Mouse (Mus musculus) forebrain, embryonic 12.5 days (tissue): ENCODE measurements at regions not wholly inside any gene's neighbourhood (a gene's known extent, or its start where the extent isn't known, plus 50 kb on each side); places are given as distances from the start of the nearest gene placed in this dataset.
A peak's percentile ranks its signal among the peaks of the same experiment; 100 is the strongest.

Source experiments
- ATAC-seq: fragments of 200-750 bp; cut with Nextera tagmentation; 2 replicates; pipeline ENCODE4 v1.8.0; 2017; ENCODE audit warnings: moderate TSS enrichment; ENCODE audit not compliant: low FRiP score
- H3K27ac ChIP-seq: fragments of 300-500 bp; sonication (generic); 2 replicates; pipeline ENCODE4 v1.5.1; 2016; ENCODE audit warnings: mild to moderate bottlenecking
- H3K27me3 ChIP-seq: fragments of 300-500 bp; sonication (generic); 2 replicates; pipeline ENCODE4 v1.6.1; 2016; ENCODE audit warnings: mild to moderate bottlenecking
- H3K36me3 ChIP-seq: fragments of 300-500 bp; sonication (generic); replicated peaks from 2 replicates; pipeline ENCODE4 v1.6.1; 2016; ENCODE audit warnings: mild to moderate bottlenecking
- H3K4me1 ChIP-seq: fragments of 300-500 bp; sonication (generic); 2 replicates; pipeline ENCODE4 v1.6.1; 2016
- H3K4me2 ChIP-seq: fragments of 300-500 bp; sonication (generic); 2 replicates; pipeline ENCODE4 v1.6.1; 2016; ENCODE audit warnings: mild to moderate bottlenecking, moderate library complexity
- H3K4me3 ChIP-seq: fragments of 300-500 bp; sonication (generic); replicated peaks from 2 replicates; pipeline ENCODE4 v1.5.1; 2016; ENCODE audit warnings: mild to moderate bottlenecking
- H3K9ac ChIP-seq: fragments of 300-500 bp; sonication (generic); 2 replicates; pipeline ENCODE4 v1.6.1; 2016; ENCODE audit warnings: mild to moderate bottlenecking
- H3K9me3 ChIP-seq: fragments of 300-500 bp; sonication (generic); 2 replicates; pipeline ENCODE4 v1.6.1; 2016
- WGBS: fragments of 180-500 bp; shearing (Covaris S2); methylation state at CpG from one replicate; pipeline ENCODE4 v1.1.7; 2016; 5-methylcytosine and 5-hydroxymethylcytosine counted together

DNA sequence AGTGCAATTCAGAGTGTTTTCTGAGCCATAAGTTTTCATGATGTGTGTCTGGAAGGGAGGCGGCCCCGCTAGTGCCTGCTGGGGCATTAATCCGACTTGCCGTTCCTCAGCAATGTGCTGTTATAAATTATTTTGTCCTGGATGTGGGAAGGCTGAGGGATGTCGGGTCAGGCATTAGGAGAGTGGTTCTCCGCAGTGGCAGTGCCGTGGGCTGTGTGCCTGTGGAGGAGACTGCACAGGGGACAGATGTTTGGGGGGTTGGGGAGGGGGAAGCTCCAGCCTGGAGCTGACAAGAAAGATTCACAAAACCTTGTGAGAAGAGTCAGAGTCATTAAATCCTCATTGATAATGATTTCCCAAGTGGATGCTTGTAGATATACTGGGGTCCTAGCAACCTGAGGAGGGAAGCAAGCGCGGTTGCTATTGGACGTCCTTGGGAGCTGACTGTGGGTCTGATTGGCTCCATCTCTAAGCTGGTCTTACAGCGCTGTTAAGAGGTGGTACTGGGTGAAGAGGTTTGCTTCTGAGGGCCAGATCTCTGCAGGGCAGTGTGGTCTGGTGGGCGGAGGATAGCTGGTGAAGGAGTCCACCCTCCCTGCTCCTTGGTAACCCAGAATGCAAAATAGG, 234.5 kb downstream of the Uaca start:
- H3K27me3 ChIP-seq, result peaks cover 14% of the 10 kb centered on the region; the same call in 1 of the 2 replicates
- no peak overlapping the region for H3K27ac ChIP-seq

DNA sequence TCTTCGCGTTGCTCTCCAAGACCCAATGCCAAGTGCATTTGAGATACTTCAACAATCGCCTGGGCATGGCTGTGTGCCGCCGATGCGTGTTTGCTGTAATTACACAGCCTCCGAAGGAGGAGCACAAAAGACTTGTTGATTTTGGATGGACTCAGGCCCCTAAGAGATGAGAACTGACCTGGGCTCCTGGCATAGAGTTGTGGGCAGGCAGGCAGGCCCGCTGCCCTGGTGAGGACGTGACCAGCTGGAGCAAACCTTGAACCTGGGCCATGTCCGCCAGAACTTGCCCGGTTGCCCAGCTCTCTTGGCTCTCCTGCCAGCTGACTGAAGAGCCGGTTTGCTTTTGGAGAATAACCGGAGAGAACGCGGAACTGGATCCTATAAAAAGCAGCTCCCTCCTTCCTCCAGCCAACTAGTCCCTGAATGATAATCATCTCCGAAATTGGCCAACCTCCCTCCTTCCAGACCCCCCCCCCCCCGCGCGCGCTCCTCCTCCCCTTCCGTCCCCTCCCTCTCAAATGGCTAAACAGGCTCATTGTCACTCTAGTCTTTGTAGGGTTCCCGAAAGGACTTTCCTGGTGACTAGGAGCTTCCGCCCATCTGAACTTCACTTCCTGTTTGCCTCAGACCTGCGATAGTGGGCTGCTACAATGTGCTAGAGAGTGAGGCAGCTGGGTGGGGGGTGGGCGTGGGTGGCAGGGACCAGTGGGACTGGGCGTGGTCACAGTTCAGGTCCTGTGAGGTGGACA, 237.5 kb downstream of the Uaca start:
- H3K27me3 ChIP-seq, result peaks cover 9% of the 10 kb centered on the region; the same call in 1 of the 2 replicates
- H3K9me3 ChIP-seq, result no peaks in the 10 kb centered on the region
- H3K4me1 ChIP-seq, result peaks cover 3% of the 10 kb centered on the region
- H3K27ac ChIP-seq, result no peak overlapping the region
- no peak overlapping the region for H3K4me2 ChIP-seq
- no peak overlapping the region for H3K9ac ChIP-seq
- H3K36me3 ChIP-seq, result no peaks in the 10 kb centered on the region
- no peak for ATAC-seq
- H3K4me3 ChIP-seq, result no peak overlapping the region
- 80% methylated on average over 26 of the region's 26 CpGs for WGBS

More for the DNA sequence above, 234.5 kb downstream of the Uaca start:
- 72% methylated on average over 12 of the region's 12 CpGs for WGBS
- H3K4me1 ChIP-seq, result peaks cover 3% of the 10 kb centered on the region
- H3K4me3 ChIP-seq, result no peak overlapping the region
- H3K9ac ChIP-seq, result no peak overlapping the region
- ATAC-seq, result no peak; the same call in 1 of the 2 replicates
- no peaks in the 10 kb centered on the region for H3K9me3 ChIP-seq
- H3K36me3 ChIP-seq, result no peaks in the 10 kb centered on the region
- no peak overlapping the region for H3K4me2 ChIP-seq

DNA sequence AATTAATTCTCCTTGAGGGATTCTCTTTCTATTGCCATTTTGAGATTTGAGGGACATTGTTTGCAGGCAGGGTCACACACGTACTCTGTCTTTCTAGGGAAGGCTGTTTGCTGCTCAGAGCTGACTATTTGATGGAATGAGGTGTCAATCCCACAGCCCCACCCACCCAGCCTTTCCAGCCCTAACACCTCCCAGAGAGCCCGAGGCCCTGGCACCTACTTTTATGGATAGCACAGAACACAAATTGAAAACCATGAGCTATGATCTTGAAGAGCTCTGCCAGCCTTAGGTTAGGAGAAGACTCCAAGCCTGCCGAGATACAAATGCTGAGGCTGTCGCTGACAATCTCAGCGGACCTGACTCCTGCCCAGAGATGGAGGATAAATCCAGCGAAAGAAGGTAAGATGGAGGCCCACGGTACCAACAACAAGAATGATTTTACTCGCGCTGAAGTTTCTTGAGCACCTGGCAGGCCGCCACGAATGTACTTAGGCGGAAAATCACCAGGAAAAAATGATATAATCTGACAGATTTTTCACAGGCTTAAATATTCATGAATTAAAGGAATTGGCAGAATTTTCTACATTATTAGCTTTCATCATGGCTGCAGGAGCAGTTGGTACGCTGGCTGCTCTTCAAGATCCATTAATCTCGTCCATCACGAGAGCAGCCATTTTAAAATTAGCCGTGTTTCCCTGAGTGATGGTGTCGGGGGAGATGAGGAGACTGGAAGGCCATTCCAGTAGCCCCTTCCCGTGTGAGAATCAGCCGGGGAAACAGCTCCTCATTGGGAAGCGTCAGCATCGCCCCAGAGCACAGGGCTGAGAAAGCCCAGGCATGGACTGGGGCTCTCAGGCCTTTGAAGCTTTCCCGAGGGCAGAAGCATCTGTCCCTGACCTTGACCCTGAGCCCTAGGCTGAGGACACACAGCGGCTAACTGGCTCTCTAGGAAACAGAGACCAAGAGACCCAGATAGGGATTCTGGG, 238.4 kb downstream of the Uaca start:
- no peaks in the 10 kb centered on the region for H3K36me3 ChIP-seq
- no peak overlapping the region for H3K9ac ChIP-seq
- H3K27ac ChIP-seq, result no peak overlapping the region
- H3K4me2 ChIP-seq, result no peak overlapping the region
- H3K9me3 ChIP-seq, result no peaks in the 10 kb centered on the region
- H3K4me1 ChIP-seq, result peaks cover 3% of the 10 kb centered on the region
- ATAC-seq, result no peak
- 82% methylated on average over 23 of the region's 23 CpGs for WGBS
- peaks cover 4% of the 10 kb centered on the region; the same call in 1 of the 2 replicates for H3K27me3 ChIP-seq
- no peak overlapping the region for H3K4me3 ChIP-seq

DNA sequence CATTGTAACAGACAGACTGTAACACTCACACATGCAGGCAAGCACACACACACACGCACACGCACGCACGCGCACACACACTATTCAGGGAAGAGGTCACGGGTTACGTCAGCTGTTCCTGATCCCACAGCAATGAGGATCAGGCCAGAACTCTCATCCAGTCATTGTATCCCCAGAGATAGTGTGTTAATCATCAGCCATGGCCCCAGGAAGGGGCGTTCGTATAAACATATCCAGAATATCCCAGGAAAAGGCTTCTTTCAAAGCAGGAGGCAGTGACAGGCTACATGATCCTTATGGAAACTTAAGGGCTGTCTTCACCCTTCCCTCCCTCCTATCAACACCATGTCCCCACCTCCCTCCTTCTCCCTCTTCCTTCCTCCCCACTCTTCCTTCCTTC, 239.3 kb downstream of the Uaca start:
- peaks cover 6% of the 10 kb centered on the region for H3K27me3 ChIP-seq
- H3K27ac ChIP-seq, result no peak overlapping the region
- H3K9ac ChIP-seq, result no peak overlapping the region
- H3K9me3 ChIP-seq, result no peaks in the 10 kb centered on the region
- no peaks in the 10 kb centered on the region for H3K36me3 ChIP-seq
- WGBS, result 88% methylated on average over 9 of the region's 9 CpGs
- H3K4me3 ChIP-seq, result no peak overlapping the region
- H3K4me2 ChIP-seq, result no peak overlapping the region
- no peak for ATAC-seq
- peaks cover 8% of the 10 kb centered on the region for H3K4me1 ChIP-seq

DNA sequence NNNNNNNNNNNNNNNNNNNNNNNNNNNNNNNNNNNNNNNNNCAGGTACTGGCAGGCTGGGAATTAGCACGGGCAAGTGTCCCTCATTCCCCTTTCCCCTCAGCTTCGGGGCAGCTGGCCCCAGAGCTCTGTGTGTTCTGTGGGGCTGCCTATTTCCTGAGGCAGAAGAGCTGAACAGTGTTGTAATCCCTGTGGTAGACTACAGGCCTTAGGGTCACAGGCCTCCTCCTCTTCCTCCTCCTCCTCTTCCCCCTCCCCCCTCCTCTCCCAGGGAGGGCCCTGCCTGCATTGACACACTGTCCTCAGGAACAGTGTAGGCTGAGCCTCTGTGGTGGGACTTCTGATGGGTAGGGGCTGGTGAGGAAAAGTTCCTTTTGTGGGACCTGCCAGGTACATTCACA, 247.7 kb downstream of the Uaca start:
- no peaks in the 10 kb centered on the region for H3K9me3 ChIP-seq
- H3K4me1 ChIP-seq, result peaks cover 33% of the 10 kb centered on the region
- no peak overlapping the region for H3K27ac ChIP-seq
- peak overlapping the region; percentile 17; the same call in 1 of the 2 replicates for H3K9ac ChIP-seq
- 46% methylated on average over 2 of the region's 2 CpGs for WGBS
- no peak for ATAC-seq
- H3K4me2 ChIP-seq, result no peak overlapping the region
- H3K36me3 ChIP-seq, result no peaks in the 10 kb centered on the region
- peaks cover 36% of the 10 kb centered on the region for H3K27me3 ChIP-seq
- H3K4me3 ChIP-seq, result no peak overlapping the region

DNA sequence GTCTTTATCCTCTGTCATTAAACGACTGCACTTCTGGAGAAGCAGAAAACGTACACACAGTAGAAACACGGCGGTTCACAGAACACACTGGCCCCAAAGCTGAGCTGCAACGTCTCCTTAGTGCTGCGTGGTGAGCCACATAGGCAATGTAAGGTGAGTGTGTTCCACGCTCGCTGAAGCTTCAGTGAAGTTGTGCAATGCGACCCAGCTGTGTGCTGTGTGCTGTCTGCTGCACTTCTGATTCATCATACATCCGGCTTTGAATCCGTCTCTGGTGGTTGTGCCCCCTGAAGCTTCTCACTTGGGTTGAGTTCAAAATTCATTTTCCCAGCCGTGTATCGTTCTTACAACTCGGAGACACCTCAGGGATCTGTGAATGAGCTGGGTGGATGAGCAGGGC, 250.6 kb downstream of the Uaca start:
- H3K27ac ChIP-seq, result no peak overlapping the region; the same call in 1 of the 2 replicates
- ATAC-seq, result no peak
- whole genome bisulfite sequencing, result 87% methylated on average over 14 of the region's 14 CpGs
- no peaks in the 10 kb centered on the region for H3K36me3 ChIP-seq
- H3K4me2 ChIP-seq, result no peak overlapping the region
- no peak overlapping the region for H3K4me3 ChIP-seq
- H3K9ac ChIP-seq, result no peak overlapping the region
- H3K9me3 ChIP-seq, result no peaks in the 10 kb centered on the region
- peaks cover 23% of the 10 kb centered on the region for H3K4me1 ChIP-seq
- peaks cover 59% of the 10 kb centered on the region for H3K27me3 ChIP-seq

DNA sequence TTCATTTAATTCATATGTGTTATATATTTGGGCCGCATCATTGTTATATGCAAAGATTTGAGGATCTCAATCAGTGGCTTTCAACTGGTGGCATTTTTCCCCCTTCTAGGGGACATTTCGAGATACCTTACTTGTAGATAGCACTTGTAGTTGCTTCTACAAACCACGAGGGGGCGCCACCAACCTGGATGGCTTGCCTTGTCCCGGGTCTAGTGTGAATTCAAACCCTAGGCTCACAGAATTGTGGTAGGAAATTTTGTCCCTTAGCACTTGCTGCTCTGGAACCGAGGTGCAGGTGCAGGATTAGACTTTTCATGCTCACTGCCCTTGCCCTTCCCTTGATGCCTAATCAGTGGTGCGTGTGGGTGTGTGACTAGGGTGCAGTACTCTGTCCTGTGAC, 252.2 kb downstream of the Uaca start:
- ATAC-seq, result no peak
- H3K27me3 ChIP-seq, result peaks cover 58% of the 10 kb centered on the region
- WGBS, result 21% methylated on average over 7 of the region's 7 CpGs
- no peaks in the 10 kb centered on the region for H3K9me3 ChIP-seq
- no peak overlapping the region for H3K4me3 ChIP-seq
- peaks cover 17% of the 10 kb centered on the region for H3K4me1 ChIP-seq
- H3K4me2 ChIP-seq, result no peak overlapping the region
- H3K36me3 ChIP-seq, result no peaks in the 10 kb centered on the region
- H3K9ac ChIP-seq, result no peak overlapping the region
- no peak overlapping the region for H3K27ac ChIP-seq

DNA sequence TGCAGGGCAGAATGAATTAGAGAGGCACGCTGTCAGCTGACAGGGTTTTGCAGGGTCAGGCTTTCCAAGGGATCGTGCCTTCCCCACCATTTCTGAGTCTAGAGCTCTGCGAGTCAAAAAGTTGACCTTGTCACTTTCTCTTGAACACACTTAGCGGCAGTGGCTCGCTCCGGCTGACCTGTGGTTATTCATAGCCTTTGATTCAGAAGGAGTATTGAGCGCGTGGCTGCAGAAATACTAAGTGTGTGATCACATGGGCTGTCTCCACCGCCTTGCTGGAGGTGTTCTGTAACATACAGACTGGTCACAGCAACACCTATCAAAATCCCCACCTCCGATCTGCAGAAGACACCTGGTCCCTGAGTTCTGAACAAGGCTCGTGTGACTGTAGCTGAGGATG, 252.9 kb downstream of the Uaca start:
- no peak for ATAC-seq
- H3K9me3 ChIP-seq, result no peaks in the 10 kb centered on the region
- WGBS, result 75% methylated on average over 11 of the region's 11 CpGs

DNA sequence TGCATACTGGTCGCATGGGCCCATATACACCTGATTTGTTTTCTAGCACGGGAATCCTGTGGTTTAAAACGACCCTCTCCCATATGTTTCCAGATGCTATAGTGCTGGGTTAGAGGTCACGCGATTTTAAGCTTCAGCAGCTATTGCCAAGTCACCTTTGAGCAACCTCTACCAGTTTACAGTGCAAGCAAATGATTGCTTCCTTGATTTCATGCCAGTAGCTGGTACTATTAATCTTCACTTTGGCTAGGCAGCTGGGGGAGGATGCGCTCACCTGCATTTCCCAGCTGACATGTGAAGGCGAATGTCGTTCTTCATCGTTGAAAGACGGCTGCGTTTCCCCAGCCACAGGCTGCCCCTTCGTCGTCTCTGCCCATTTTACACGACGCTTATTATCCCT, 254.2 kb downstream of the Uaca start:
- WGBS, result 87% methylated on average over 15 of the region's 15 CpGs
- H3K9me3 ChIP-seq, result no peaks in the 10 kb centered on the region
- peaks cover 49% of the 10 kb centered on the region for H3K27me3 ChIP-seq
- H3K4me3 ChIP-seq, result no peak overlapping the region
- no peak for ATAC-seq
- no peak overlapping the region for H3K27ac ChIP-seq
- no peaks in the 10 kb centered on the region for H3K36me3 ChIP-seq
- H3K4me2 ChIP-seq, result no peak overlapping the region
- H3K4me1 ChIP-seq, result peaks cover 5% of the 10 kb centered on the region; the same call in 1 of the 2 replicates
- H3K9ac ChIP-seq, result no peak overlapping the region

More for the DNA sequence above, 252.9 kb downstream of the Uaca start:
- peaks cover 52% of the 10 kb centered on the region for H3K27me3 ChIP-seq
- H3K4me2 ChIP-seq, result no peak overlapping the region
- H3K4me3 ChIP-seq, result no peak overlapping the region
- peaks cover 9% of the 10 kb centered on the region for H3K4me1 ChIP-seq
- H3K9ac ChIP-seq, result no peak overlapping the region
- no peak overlapping the region for H3K27ac ChIP-seq
- H3K36me3 ChIP-seq, result no peaks in the 10 kb centered on the region

DNA sequence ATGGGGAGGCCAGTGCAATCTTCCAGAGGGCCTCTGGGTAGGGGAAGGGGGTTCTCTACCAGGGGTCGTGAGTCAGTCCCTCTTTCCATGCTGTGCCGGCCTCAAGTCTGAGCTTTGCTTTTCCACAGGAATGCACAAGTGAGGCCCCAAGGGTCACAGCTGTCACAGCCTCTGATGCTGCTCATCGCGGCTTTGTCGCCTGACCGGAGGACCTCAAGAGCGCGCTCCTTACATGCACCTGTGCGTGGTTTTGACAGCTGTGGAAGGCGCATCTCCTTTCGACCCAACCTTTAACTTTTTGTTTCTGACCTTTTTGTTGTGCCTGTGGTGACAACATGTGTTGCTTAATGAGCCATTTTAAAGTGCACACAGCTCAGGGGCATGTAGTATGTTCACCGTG, 258.3 kb downstream of the Uaca start:
- 91% methylated on average over 12 of the region's 12 CpGs for WGBS
- Histone ChIP-seq H3K4me2 (no peak overlapping the region), H3K36me3 (no peaks in the 10 kb centered on the region), H3K4me1 (peaks cover 20% of the 10 kb centered on the region), H3K9ac (no peak overlapping the region), H3K27me3 (peaks cover 55% of the 10 kb centered on the region), H3K27ac (no peak overlapping the region), H3K9me3 (no peaks in the 10 kb centered on the region), H3K4me3 (no peak overlapping the region)
- ATAC-seq, result no peak

DNA sequence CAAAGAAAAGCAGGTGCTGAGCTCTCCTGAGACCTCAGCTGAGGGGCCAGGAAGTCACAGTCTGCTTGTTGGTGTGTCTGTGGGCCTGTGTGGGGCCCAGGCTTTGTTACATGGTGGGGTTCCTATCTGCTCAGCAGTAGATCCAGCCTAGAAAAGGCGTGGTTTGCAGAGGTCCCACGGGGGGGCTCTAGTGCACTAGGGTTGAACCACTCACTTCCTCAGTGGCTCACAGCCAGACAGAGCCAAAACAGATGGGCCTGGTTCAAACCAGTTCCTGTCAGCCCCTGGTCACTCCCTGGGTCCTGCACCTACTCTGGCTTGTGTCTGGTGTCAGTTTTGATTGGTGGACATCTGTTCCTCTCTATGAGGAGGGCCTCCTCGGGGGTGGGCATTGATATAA, 260.1 kb downstream of the Uaca start:
- no peak overlapping the region for H3K9ac ChIP-seq
- no peak overlapping the region for H3K27ac ChIP-seq
- no peak overlapping the region for H3K4me2 ChIP-seq
- no peaks in the 10 kb centered on the region for H3K36me3 ChIP-seq
- peaks cover 48% of the 10 kb centered on the region for H3K27me3 ChIP-seq
- 34% methylated on average over 3 of the region's 3 CpGs for WGBS
- H3K4me3 ChIP-seq, result no peak overlapping the region
- 0 out of 2 replicates have a peak, but pooled peaks have one; percentile 11 for ATAC-seq
- no peaks in the 10 kb centered on the region for H3K9me3 ChIP-seq
- peaks cover 21% of the 10 kb centered on the region for H3K4me1 ChIP-seq

DNA sequence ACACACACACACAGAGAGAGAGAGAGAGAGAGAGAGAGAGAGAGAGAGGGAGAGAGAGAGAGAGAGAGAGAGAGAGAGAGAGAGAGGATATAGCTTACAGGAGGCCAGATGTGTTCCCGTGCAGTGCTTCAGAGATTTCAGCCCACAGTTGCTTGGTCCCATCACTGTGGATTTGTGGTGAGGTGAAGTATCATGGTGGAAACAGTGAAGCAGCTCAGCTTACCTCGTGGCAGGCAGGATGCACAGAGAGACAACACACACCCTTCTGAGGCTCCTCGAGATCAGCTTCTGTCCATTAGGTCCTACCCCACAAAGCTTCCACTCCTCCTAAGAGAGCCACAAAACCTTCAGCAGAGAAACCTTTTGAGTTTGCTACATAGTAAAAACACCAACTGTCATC, 261.1 kb downstream of the Uaca start:
- no peaks in the 10 kb centered on the region for H3K36me3 ChIP-seq
- WGBS, result 80% methylated on average over 3 of the region's 3 CpGs
- 0 out of 2 replicates have a peak, but pooled peaks cover 7% of the 10 kb centered on the region for H3K9me3 ChIP-seq
- no peak overlapping the region for H3K4me3 ChIP-seq
- no peak overlapping the region for H3K9ac ChIP-seq
- no peak for ATAC-seq
- peaks cover 21% of the 10 kb centered on the region for H3K4me1 ChIP-seq
- H3K4me2 ChIP-seq, result no peak overlapping the region
- no peak overlapping the region for H3K27ac ChIP-seq
- peaks cover 45% of the 10 kb centered on the region for H3K27me3 ChIP-seq
